Mouse (Mus musculus) adrenal gland, postnatal 4 days (tissue): ENCODE results near the gene Vsir. TPM values are rescaled to one million over a fixed set of nuclear protein-coding genes. Genes with fewer than 3 reads are reported as not detected.

ENCODE experiments used
- DNase-seq, 2 experiments: peaks; one replicate each; pipeline ENCODE4 v3.0.0; 2021 to 2022; ENCODE audit warnings: low spot score in 2 of 2, mixed read lengths in 2 of 2
- total RNA-seq, 2 experiments: library from RNA; stranded (reverse); gene quantifications; 2 replicates each; pipeline ENCODE4 v1.2.3; 2021

Gene Vsir
- total RNA-seq, 2 experiments from 2014 or later, result 15.7 to 16.5 TPM

GRCm38 (mm10) chr10:60351761-60352455 lies 5.3 kb downstream of the Vsir start:
- no peak for DNase-seq

- no peak for DNase-seq
Observed at GRCm38 (mm10) chr10:60353241-60354002, 6.8 kb downstream of the Vsir start.

GRCm38 (mm10) chr10:60354003-60354325 lies 7.3 kb downstream of the Vsir start:
- no peak for DNase-seq

- no peak for DNase-seq
Observed at GRCm38 (mm10) chr10:60354881-60355677, 8.4 kb downstream of the Vsir start.

- no peak for DNase-seq
Observed at GRCm38 (mm10) chr10:60357441-60357840, 10.8 kb downstream of the Vsir start.

- DNase-seq, result no peak
Observed at GRCm38 (mm10) chr10:60357901-60358300, 11.2 kb downstream of the Vsir start.

GRCm38 (mm10) chr10:60358776-60359175 lies 12.1 kb downstream of the Vsir start:
- no peak for DNase-seq

- DNase-seq, result no peak
Observed at GRCm38 (mm10) chr10:60361615-60362309, 15.1 kb downstream of the Vsir start.

GRCm38 (mm10) chr10:60362310-60362628 lies 15.6 kb downstream of the Vsir start:
- DNase-seq, result no peak

GRCm38 (mm10) chr10:60363426-60363825 lies 16.8 kb downstream of the Vsir start:
- DNase-seq, result no peak

- DNase-seq, result no peak
Observed at GRCm38 (mm10) chr10:60367145-60367544, 20.5 kb downstream of the Vsir start.

GRCm38 (mm10) chr10:60367904-60368303 lies 21.3 kb downstream of the Vsir start:
- DNase-seq, result no peak

- no peak for DNase-seq
Observed at GRCm38 (mm10) chr10:60369405-60369804, 22.8 kb downstream of the Vsir start.

GRCm38 (mm10) chr10:60370098-60370497 lies 23.4 kb downstream of the Vsir start:
- no peak for DNase-seq

GRCm38 (mm10) chr10:60370601-60371061 lies 24.0 kb downstream of the Vsir start:
- DNase-seq, result no peak

- no peak for DNase-seq
Observed at GRCm38 (mm10) chr10:60371596-60372386, 25.1 kb downstream of the Vsir start.

GRCm38 (mm10) chr10:60373543-60373936 lies 26.9 kb downstream of the Vsir start:
- no peak for DNase-seq

- DNase-seq, result no peak
Observed at GRCm38 (mm10) chr10:60373937-60374578, 27.4 kb downstream of the Vsir start.

- DNase-seq, result no peak
Observed at GRCm38 (mm10) chr10:60376704-60377103, 30.1 kb downstream of the Vsir start.

GRCm38 (mm10) chr10:60379419-60379957 lies 32.8 kb downstream of the Vsir start:
- DNase-seq, result no peak
